Mouse (Mus musculus) lung, postnatal 0 days (tissue): ENCODE results near the gene Med16.

ENCODE experiments used
- CTCF ChIP-seq: IDR thresholded peaks from 2 replicates; pipeline ENCODE4 v1.5.1; 2016; ENCODE audit warnings: antibody characterized with exemption, mild to moderate bottlenecking
- EP300 ChIP-seq: IDR thresholded peaks from 2 replicates; pipeline ENCODE4 v1.6.1; 2016; ENCODE audit warnings: antibody characterized with exemption, mild to moderate bottlenecking, control low read depth

DNA sequence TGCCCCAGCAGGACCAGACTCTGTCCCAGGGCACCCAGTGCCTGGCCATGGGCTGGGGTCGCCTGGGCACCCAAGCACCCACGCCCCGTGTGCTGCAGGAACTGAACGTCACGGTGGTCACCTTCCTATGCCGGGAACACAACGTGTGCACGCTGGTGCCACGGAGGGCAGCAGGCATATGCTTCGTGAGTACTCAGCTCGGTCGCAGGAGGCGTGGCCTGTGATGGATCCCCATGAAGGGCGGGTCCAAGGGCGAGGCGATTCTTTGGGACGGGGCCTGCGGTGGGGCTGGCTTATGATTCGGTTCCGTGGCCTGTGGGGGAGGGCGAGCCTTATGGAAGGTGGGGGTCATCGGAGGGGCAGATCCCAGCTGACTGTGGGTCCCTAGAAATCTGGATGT lies 26.7 kb downstream of the Med16 start:
- no peak for TF ChIP-seq CTCF
- TF ChIP-seq EP300, result no peak
